Mouse (Mus musculus) heart, embryonic 13.5 days (tissue): ENCODE data around the gene Pigv. TPM values are rescaled to one million over a fixed set of nuclear protein-coding genes. Genes with fewer than 3 reads are reported as not detected.

Source experiments
- ATAC-seq: fragments of 200-750 bp; cut with Nextera tagmentation; 2 replicates; pipeline ENCODE4 v1.8.0; 2017; ENCODE audit warnings: moderate TSS enrichment; ENCODE audit not compliant: insufficient number of reproducible peaks, low FRiP score, low TSS enrichment; ENCODE audit errors: extremely low read depth
- H3K27ac ChIP-seq: fragments of 300-500 bp; sonication (generic); replicated peaks from 2 replicates; pipeline ENCODE4 v1.5.1; 2015; ENCODE audit warnings: moderate library complexity, mild to moderate bottlenecking, inconsistent platforms
- H3K27me3 ChIP-seq: fragments of 300-500 bp; sonication (generic); replicated peaks from 2 replicates; pipeline ENCODE4 v1.6.1; 2015; ENCODE audit warnings: mild to moderate bottlenecking, inconsistent platforms
- H3K36me3 ChIP-seq: fragments of 300-500 bp; sonication (generic); 2 replicates; pipeline ENCODE4 v1.6.1; 2015; ENCODE audit warnings: mild to moderate bottlenecking, inconsistent platforms
- H3K4me1 ChIP-seq: fragments of 300-500 bp; sonication (generic); 2 replicates; pipeline ENCODE4 v1.6.1; 2015; ENCODE audit warnings: inconsistent platforms
- H3K4me2 ChIP-seq: fragments of 300-500 bp; sonication (generic); 2 replicates; pipeline ENCODE4 v1.6.1; 2015; ENCODE audit warnings: inconsistent platforms, mild to moderate bottlenecking, moderate library complexity
- H3K4me3 ChIP-seq: fragments of 300-500 bp; sonication (generic); 2 replicates; pipeline ENCODE4 v1.5.1; 2015; ENCODE audit warnings: moderate library complexity, mild to moderate bottlenecking, inconsistent platforms
- H3K9ac ChIP-seq: fragments of 300-500 bp; sonication (generic); 2 replicates; pipeline ENCODE4 v1.6.1; 2015; ENCODE audit warnings: inconsistent platforms, mild to moderate bottlenecking, moderate library complexity
- H3K9me3 ChIP-seq: fragments of 300-500 bp; sonication (generic); 2 replicates; pipeline ENCODE4 v1.6.1; 2016; ENCODE audit warnings: inconsistent platforms
- WGBS: fragments of 180-500 bp; shearing (Covaris S2); methylation state at CpG from one replicate; pipeline ENCODE4 v1.1.7; 2015; ENCODE audit warnings: mixed read lengths; 5-methylcytosine and 5-hydroxymethylcytosine counted together
- polyA plus RNA-seq: library from polyadenylated mRNA; unstranded; fragments of >200 nt; fragmentation: Nextera tagmentation; extraction: Ambion mirVana; gene quantifications from 2 replicates; pipeline ENCODE4 v1.2.1, GENCODE M21; 2015

Pigv gene
- polyA plus RNA-seq, 1 experiment from 2014 or later = 12.8 TPM

GRCm38 (mm10) chr4:133634043-133634410, 38.4 kb downstream of the Pigv start:
- H3K36me3 ChIP-seq = no peaks in the 10 kb centered on the region
- H3K4me2 ChIP-seq = peak overlapping the region; percentile 82
- H3K9ac ChIP-seq = peak overlapping the region; percentile 96
- H3K27me3 ChIP-seq = no peaks in the 10 kb centered on the region
- ATAC-seq = no peak
- H3K9me3 ChIP-seq = no peaks in the 10 kb centered on the region
- WGBS = 78% methylated on average over 5 of the region's 5 CpGs
- no peak overlapping the region for H3K4me3 ChIP-seq
- peaks cover 35% of the 10 kb centered on the region for H3K4me1 ChIP-seq
- no peak overlapping the region for H3K27ac ChIP-seq

- H3K4me3 ChIP-seq = peak overlapping the region; percentile 84
- peak; percentile 61; the same call in 1 of the 2 replicates for ATAC-seq
- H3K4me1 ChIP-seq = peaks cover 35% of the 10 kb centered on the region
- H3K36me3 ChIP-seq = no peaks in the 10 kb centered on the region
- 9% methylated on average over 35 of the region's 47 CpGs for WGBS
- H3K27ac ChIP-seq = peak overlapping the region; percentile 72
- no peaks in the 10 kb centered on the region for H3K27me3 ChIP-seq
- H3K4me2 ChIP-seq = peak overlapping the region; percentile 82
- peak overlapping the region; percentile 96 for H3K9ac ChIP-seq
- H3K9me3 ChIP-seq = no peaks in the 10 kb centered on the region
Measured at GRCm38 (mm10) chr4:133633332-133634042, 39.0 kb downstream of the Pigv start.

GRCm38 (mm10) chr4:133632483-133633327, 39.7 kb downstream of the Pigv start:
- Histone ChIP-seq H3K4me1 (peaks cover 35% of the 10 kb centered on the region), H3K9me3 (no peaks in the 10 kb centered on the region), H3K9ac (peak overlapping the region; percentile 96), H3K4me3 (peak overlapping the region; percentile 84), H3K4me2 (peak overlapping the region; percentile 82), H3K36me3 (no peaks in the 10 kb centered on the region), H3K27ac (peak overlapping the region; percentile 72), H3K27me3 (no peaks in the 10 kb centered on the region)
- peak; percentile 32; the same call in 1 of the 2 replicates for ATAC-seq
- WGBS = 1% methylated on average over 67 of the region's 69 CpGs

GRCm38 (mm10) chr4:133631769-133632411, 40.6 kb downstream of the Pigv start:
- Histone ChIP-seq H3K27ac (no peak overlapping the region), H3K9me3 (no peaks in the 10 kb centered on the region), H3K4me1 (peaks cover 35% of the 10 kb centered on the region), H3K4me2 (peak overlapping the region; percentile 82), H3K36me3 (peaks cover 3% of the 10 kb centered on the region), H3K9ac (peak overlapping the region; percentile 96), H3K27me3 (no peaks in the 10 kb centered on the region), H3K4me3 (peak overlapping the region; percentile 84)
- no peak for ATAC-seq
- WGBS = 45% methylated on average over 9 of the region's 9 CpGs

GRCm38 (mm10) chr4:133631071-133631768, 41.2 kb downstream of the Pigv start:
- Histone ChIP-seq H3K36me3 (peaks cover 10% of the 10 kb centered on the region), H3K4me2 (peak overlapping the region; percentile 82), H3K9ac (peak overlapping the region; percentile 96), H3K9me3 (no peaks in the 10 kb centered on the region), H3K27me3 (no peaks in the 10 kb centered on the region), H3K4me3 (peak overlapping the region; percentile 84), H3K27ac (no peak overlapping the region), H3K4me1 (peaks cover 35% of the 10 kb centered on the region)
- WGBS = 70% methylated on average over 14 of the region's 14 CpGs
- no peak for ATAC-seq

GRCm38 (mm10) chr4:133630326-133630920, 42.0 kb downstream of the Pigv start:
- WGBS = 82% methylated on average over 8 of the region's 8 CpGs
- no peak for ATAC-seq
- H3K4me3 ChIP-seq = no peak overlapping the region
- no peaks in the 10 kb centered on the region for H3K27me3 ChIP-seq
- H3K4me1 ChIP-seq = peaks cover 35% of the 10 kb centered on the region
- H3K27ac ChIP-seq = no peak overlapping the region
- peaks cover 16% of the 10 kb centered on the region for H3K36me3 ChIP-seq
- H3K4me2 ChIP-seq = 0 out of 2 replicates have a peak overlapping the region, but pooled peaks have one; percentile 82
- peak overlapping the region; percentile 10; the same call in 1 of the 2 replicates for H3K9ac ChIP-seq
- H3K9me3 ChIP-seq = no peaks in the 10 kb centered on the region

- H3K36me3 ChIP-seq = peaks cover 27% of the 10 kb centered on the region
- no peaks in the 10 kb centered on the region for H3K9me3 ChIP-seq
- ATAC-seq = no peak
- H3K9ac ChIP-seq = no peak overlapping the region
- H3K4me3 ChIP-seq = no peak overlapping the region
- no peak overlapping the region for H3K27ac ChIP-seq
- no peak overlapping the region for H3K4me2 ChIP-seq
- no peaks in the 10 kb centered on the region for H3K27me3 ChIP-seq
- H3K4me1 ChIP-seq = peaks cover 39% of the 10 kb centered on the region
- 67% methylated on average over 7 of the region's 7 CpGs for WGBS
Measured at GRCm38 (mm10) chr4:133629191-133629590, 43.3 kb downstream of the Pigv start.

GRCm38 (mm10) chr4:133628517-133628916, 43.9 kb downstream of the Pigv start:
- Histone ChIP-seq H3K4me3 (no peak overlapping the region), H3K36me3 (peaks cover 30% of the 10 kb centered on the region), H3K27ac (no peak overlapping the region), H3K4me1 (peaks cover 35% of the 10 kb centered on the region), H3K9me3 (no peaks in the 10 kb centered on the region), H3K4me2 (no peak overlapping the region), H3K27me3 (no peaks in the 10 kb centered on the region), H3K9ac (no peak overlapping the region)
- 84% methylated on average over 2 of the region's 2 CpGs for WGBS
- ATAC-seq = no peak

GRCm38 (mm10) chr4:133627039-133627438, 45.4 kb downstream of the Pigv start:
- no peaks in the 10 kb centered on the region for H3K27me3 ChIP-seq
- H3K36me3 ChIP-seq = peaks cover 33% of the 10 kb centered on the region
- no peak for ATAC-seq
- H3K4me2 ChIP-seq = no peak overlapping the region
- 89% methylated on average over 14 of the region's 14 CpGs for WGBS
- peaks cover 30% of the 10 kb centered on the region for H3K4me1 ChIP-seq
- H3K9me3 ChIP-seq = no peaks in the 10 kb centered on the region
- no peak overlapping the region for H3K4me3 ChIP-seq
- no peak overlapping the region for H3K9ac ChIP-seq
- peak overlapping the region; percentile 76 for H3K27ac ChIP-seq

GRCm38 (mm10) chr4:133626621-133627020, 45.8 kb downstream of the Pigv start:
- Histone ChIP-seq H3K4me3 (no peak overlapping the region), H3K9ac (no peak overlapping the region), H3K27ac (peak overlapping the region; percentile 76), H3K4me1 (peaks cover 26% of the 10 kb centered on the region), H3K4me2 (no peak overlapping the region), H3K27me3 (no peaks in the 10 kb centered on the region), H3K9me3 (no peaks in the 10 kb centered on the region), H3K36me3 (peaks cover 35% of the 10 kb centered on the region)
- ATAC-seq = no peak
- WGBS = 82% methylated on average over 9 of the region's 9 CpGs
